Mouse (Mus musculus): Measurements from ENCODE around the gene Prkg1.
"Not testable (repeated sequence)": the region's sequence is repeated elsewhere in the genome, so short reads cannot be mapped to it uniquely, and the experiment has no call there.

The Prkg1 gene

DNA sequence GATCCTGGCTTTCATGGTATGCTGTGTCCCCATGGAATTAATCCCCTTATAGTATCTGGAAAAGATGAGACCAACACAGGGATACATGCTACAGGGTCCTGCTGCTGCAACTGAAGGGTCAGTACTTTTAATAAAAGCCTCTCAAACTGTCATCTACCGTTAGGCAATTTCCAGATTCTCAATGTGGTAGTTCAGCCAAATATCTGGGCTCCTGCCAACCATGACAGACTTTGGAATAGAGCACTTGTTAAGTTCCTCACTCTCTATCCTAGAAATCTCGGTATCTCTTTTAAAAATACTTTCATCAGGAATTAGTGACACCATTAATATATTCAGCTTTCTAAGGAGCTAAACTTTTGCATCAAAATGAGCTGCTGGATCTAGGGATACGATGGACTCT lies 428.5 kb downstream of the Prkg1 start:
- DNase-seq (ENCODE audit: low read depth in 1 of 2, low spot score in 2 of 2): no peak

DNA sequence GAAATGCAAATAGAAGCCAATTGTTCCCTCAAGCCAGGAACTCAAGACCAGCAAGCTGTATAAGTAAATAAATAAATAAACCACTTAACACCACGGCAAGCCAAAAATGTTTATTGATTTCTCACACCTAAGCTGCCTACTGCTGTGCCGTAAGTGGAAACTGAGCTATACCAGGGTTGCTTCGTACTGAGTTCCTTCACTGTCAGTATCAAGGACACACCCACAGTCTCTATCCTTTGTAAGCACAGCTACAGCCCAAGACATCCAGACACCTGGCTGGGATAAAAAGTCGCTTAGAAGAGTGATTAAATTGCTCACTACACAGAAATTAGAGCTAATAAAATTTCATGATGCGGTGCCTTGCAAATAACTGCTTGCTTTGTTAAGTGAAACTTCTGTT lies 434.9 kb downstream of the Prkg1 start:
- no peak for DNase-seq (ENCODE audit: low read depth in 1 of 2, low spot score in 2 of 2)

DNA sequence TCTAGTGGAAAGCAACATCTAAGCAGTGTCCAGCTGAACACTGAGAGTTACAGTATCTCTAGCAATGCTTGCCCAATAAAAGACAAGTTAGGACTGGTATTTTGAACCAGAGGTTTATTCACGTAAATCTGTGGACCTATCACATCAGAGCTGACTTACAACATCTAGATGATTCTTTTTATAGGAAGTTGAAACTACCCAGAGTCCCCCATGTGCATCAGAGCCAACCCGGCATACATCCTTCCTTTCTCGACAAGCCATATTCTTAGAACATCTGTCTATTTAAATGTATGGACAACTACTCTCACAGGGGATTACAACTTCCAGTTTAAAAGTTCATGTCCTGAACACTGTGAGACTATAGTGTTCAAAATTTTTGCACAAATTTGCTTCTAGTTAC lies 460.1 kb downstream of the Prkg1 start:
- no peak for DNase-seq (ENCODE audit: low read depth in 1 of 2, low spot score in 2 of 2)

DNA sequence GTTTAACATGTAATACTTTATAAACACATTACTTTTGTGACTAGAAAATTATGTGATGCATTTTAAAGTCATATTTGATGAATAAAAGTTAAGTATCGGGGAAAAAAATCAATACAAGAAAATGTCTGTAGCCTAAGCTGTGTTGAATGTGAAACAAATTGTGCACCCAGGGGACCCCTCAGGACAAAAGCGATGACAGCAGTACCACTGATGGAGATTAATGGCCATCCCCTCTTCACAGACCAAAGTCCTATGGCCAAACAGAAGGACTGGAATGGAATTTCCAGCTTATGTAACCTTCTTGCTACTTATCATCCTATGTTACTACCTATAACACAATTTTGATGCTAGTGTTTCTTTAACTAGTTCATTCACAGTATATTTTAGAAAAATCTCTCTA lies 473.6 kb downstream of the Prkg1 start:
- DNase-seq (ENCODE audit: low read depth in 1 of 2, low spot score in 2 of 2): no peak

DNA sequence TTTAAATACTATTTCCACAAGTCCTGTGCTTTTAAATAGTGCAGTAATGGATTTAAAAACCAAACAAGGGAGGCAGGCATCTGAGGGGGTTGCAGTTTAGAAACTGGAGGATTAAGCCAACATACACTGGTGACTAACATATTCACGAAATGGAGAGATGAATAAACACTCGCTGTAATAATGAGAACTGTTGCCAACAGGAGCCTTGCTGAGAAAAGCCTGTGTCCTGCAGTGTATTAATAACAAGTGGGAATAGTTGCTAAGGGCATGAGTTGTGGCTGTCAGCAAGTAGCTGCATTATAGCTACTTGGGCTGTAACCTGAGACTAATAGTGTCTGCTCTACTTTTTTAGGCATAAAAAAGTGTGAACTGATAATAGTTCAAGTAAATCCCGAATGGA lies 480.3 kb downstream of the Prkg1 start:
- DNase-seq (ENCODE audit: low read depth in 1 of 2, low spot score in 2 of 2): no peak

DNA sequence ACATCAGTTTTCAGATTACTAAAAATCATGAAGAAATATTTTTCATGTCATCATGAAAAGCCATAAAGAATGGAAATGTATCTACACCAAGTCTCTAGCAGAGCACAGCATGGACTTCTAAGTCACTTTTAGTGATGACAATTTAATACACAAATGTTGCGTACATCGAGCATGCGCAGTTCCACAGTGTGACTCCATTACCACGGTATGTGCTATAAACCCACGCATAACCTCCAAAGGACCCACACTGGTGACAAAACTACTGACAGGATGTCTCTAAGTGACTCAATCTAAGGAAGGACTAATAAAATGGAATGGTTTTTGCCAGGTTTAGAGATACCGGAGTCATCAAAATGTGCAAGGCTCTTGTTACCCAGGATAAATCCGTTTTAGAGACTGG lies 480.7 kb downstream of the Prkg1 start:
- DNase-seq (ENCODE audit: low read depth in 1 of 2, low spot score in 2 of 2): no peak

DNA sequence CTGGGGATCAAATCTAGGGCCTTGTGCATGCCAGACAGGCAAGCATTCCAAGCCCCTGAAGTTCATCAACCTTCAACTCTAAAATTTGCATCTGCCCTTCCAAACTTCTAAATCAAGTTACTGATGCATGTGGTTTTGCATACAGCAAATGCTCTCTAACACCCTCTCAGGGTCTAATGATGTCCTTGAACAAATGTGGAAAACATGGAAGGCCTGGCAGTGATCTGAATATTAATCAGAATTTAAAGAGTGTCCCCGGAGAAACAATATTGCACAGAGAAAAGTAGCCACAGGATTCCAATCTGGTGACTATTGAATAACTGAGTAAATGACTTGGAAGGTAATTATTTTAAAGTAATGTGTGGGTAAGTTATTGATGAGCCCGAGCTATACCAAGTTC lies 481.2 kb downstream of the Prkg1 start:
- no peak for DNase-seq (ENCODE audit: low read depth in 1 of 2, low spot score in 2 of 2)

DNA sequence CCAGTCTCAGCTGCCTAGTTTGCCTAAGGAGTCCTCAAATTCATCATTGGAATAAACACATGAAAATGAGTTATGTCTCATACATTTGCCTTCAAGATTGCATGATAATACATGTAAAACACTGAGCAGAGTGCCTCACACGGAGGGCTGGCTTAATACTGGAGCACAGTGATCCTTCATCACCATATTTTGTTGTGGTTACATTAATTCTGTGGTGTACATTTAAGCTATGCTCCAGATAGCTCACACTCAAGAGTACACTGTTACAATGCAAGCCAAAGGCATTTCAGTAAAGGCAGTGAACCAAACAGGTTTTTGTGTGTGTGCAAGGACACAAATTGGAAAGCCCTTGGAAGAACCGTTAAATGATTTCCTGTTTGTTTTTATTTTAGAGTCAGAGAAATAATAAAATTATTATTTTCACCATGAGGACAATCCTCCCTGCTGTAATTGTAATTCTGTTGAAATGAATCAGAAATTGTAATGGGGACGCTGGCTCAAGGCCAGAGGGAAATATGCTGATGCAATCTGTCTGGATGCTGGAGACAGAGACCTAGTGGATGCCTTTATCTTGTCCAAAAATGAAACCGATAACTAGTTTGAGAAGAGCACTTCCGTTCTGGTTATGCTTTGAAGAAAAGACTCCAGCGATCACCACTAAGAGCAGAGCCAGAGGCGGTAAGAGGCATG lies 484.9 kb downstream of the Prkg1 start:
- DNase-seq (ENCODE audit: low read depth in 1 of 2, low spot score in 2 of 2): no peak

DNA sequence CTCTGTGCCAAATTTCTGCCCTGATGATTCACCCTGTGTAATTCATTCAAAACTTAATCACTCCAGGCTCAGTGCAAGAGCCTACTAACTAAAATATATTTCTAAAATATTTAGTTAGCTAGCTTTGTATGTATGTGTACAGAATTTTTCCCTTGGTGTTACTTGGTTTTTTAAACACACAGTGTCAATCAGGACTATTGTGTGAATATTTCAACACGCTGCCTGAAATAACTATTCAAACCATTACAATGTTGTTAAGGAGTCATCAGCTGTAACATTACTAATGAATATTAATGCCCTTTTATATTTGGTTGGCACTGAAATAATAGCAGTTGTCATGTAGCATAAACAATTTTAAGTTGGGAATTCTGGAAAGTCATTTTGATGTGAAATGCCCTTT lies 502.4 kb downstream of the Prkg1 start:
- DNase-seq (ENCODE audit: low read depth in 1 of 2, low spot score in 2 of 2): no peak

DNA sequence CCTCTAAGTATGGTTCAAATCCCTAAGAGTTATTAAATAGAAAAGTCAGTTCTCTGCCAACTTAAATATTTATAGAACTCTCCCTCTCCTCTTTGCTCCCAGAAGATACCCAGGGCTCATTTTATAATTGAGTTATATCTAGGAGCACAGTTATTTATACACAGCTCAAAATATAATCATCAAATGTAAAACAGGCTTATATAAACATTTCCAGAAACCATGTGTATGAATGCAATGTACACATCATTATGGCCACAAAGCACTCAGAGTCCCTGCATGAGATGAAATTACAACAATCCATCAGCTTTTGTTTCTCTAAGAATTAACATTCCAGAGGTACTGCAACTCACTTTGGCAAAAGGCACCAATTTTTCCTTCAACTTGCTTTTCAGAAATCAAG lies 504.3 kb downstream of the Prkg1 start:
- no peak for DNase-seq (ENCODE audit: low read depth in 1 of 2, low spot score in 2 of 2)

DNA sequence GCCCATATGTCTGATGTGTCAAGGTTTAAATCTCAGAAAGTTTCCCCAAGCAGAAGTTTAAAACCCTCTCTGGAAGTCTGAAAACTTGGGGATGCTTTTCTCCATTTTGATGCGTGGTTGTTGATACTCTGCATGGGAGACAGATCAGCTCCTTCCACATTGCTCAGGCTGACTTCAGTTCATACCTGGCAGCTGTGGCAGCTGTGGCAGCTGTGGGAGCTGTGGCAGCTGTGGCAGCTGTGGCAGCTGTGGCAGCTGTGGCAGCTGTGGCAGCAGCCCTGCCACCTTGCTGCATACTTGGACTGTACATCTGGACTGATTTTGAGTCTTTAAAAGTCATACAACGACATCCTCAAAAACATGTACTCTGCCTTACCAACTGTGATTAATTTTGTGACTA lies 509.1 kb downstream of the Prkg1 start:
- no peak for DNase-seq (ENCODE audit: low read depth in 1 of 2, low spot score in 2 of 2)

DNA sequence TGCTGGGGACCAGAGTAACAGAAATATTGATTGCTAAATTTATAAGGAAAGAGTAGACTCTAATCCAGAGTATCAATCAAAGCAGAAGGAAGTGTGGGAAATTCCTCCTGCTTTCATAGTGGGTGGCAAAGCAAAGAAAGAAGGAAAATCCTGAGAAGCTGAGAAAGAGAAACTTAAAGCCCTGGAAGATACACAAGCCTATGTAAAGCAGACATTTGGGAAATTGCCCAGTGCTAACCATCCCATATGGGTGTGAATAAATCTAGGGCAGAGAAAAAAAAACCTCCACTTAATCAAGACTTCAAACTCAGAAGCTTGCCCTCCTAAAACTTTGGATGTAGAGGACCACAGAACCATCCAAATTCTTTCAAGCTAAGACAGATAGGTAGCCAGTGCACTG lies 532.4 kb downstream of the Prkg1 start:
- no peak for DNase-seq (ENCODE audit: low read depth in 1 of 2, low spot score in 2 of 2)

DNA sequence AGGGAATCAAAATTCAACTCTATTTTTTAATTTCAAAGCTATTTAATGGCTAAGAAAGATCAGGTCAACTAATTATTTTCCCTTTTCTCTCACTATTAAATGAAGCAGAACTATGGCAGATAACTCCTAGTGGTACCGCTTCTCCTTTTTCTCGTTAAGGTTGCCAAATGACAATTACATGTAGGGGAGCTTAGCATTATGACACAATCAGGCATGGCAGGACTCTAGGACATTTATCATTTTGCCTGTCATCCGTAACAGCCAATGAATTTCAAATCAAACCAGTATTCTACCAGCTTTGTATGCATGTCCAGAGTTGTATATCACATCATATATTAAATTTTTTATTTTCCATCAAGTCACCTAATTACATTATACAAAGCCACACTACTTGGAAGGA lies 536.4 kb downstream of the Prkg1 start:
- no peak for DNase-seq (ENCODE audit: low read depth in 1 of 2, low spot score in 2 of 2)

DNA sequence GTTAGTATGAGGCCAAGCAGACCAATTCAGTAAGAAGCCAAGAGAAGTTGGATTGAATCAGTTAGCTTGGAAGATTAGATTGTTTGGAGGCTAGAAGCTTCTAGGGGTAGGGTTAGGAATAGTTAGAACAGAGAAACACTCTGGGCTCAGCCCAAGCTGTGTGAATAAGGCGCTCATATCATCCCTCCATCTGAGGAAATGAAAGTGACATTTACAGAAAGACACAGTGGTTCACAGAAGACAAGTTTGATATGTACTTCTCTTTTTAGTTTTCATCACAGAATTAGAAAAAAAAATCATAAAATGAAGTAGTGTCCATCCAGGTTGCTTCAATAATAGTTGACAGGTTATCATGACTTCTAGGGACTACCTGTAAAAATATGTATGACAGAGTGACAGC lies 541.4 kb downstream of the Prkg1 start:
- no peak for DNase-seq (ENCODE audit: low read depth in 1 of 2, low spot score in 2 of 2)

DNA sequence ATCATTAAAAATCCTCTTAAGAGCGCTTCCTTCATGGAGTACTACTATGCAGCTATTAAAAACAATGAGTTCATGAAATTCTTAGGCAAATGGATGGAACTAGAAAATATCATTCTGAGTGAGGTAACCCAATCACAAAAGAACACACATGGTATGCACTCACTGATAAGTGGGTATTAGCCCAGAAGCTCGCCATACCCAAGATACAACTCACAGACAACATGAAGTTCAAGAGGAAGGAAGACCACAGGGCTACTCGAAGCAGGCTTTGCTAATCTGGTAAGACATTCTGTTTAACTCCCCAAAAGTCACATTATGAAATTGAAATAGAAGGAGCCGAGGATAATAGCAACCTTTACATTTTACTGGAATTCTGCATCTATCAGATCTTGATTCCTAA lies 545.6 kb downstream of the Prkg1 start:
- DNase-seq (ENCODE audit: low read depth in 1 of 2, low spot score in 2 of 2): not testable (repeated sequence)

DNA sequence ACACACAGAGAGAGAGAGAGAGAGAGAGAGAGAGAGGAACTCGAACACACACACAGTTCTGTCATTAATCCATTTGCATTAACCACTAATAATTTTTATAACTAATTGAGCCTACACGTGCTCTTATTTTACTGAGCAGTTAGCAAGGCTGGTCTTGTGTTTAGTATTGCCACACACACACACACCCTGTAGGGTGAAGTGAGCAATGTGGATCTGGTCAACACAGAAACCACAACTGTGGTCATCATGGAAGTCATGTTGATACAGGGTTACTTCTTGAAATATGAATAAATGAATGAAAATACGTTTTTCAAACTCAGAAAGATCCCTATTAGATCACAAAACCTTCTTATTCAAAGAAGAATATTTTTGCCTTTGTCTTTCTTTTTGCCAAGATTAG lies 554.0 kb downstream of the Prkg1 start:
- no peak for DNase-seq (ENCODE audit: low read depth in 1 of 2, low spot score in 2 of 2)

DNA sequence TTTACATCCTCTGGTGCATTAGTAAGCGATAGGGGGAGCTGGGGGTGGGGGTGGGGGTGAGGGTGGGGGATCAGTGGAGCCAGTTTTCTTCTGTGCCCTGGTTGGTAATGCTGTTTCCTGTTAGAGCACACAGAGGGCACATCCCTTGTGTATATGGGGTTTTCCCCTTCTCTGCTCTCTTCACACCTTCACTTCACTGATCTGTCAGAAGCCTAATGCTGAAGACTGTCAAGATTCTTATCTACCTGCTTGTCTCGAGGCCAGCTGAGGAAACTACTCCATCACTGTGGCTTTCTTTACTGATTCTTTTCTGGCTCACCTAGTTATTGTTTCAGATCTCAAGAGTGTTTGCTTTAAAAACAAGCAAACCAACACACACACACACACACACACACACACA lies 554.4 kb downstream of the Prkg1 start:
- DNase-seq (ENCODE audit: low read depth in 1 of 2, low spot score in 2 of 2): no peak

DNA sequence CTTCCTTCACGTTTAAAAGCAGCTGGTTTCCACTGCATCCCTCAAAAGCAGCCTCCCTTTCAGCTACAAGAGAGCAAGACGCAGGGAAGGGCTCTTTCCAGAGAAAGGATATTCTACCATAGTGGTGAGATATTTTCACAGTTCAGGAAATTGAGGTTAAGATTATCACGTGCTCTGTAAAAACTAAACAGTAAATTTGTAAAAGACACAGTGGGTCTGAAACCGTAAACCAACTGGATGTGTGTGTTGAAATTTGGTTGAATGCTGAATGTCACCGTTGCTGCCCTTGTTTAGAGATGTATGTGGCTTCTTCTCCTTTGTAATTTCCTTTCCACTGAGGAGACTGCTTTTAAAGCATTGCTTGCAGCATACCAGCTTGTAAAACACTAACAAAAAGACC lies 565.2 kb downstream of the Prkg1 start:
- DNase-seq (ENCODE audit: low read depth in 1 of 2, low spot score in 2 of 2): no peak

DNA sequence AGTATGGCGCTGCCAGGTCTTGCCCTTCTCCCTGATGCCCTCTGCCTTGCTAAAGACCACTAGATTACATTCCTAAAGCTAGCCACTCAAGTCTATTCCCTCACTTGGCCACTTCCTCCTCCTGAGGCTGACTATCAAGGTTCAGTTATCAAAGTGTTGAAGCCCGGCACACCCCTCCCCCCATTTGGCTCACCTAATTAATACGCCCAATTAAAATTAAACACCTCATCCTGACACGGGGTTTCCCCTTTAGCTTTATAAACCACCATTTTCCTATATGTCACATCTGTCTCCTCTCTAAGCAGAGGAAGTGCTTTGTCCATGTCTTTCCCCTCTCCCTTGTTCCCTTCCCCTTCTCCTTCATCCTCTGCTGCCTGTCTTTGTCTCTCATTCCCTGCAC lies 566.4 kb downstream of the Prkg1 start:
- no peak for DNase-seq (ENCODE audit: low read depth in 1 of 2, low spot score in 2 of 2)

DNA sequence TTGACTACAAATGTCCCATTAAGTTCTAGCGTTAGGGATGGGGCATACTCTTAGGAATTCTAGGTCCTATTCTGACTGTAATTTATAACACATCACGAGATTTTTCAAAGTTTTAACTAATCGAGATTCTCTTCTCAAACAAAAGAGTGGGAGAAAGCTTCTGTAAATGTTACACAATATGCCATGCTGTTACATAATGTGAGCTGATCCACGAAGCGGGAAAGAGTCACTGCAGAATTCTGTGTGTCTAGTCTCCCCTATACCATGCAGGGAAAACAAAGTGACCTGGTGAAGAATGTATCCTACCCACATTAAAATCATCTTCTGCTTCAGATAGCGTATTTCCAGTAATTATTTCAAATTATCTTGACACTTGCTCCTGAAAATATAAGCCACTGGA lies 567.8 kb downstream of the Prkg1 start:
- no peak for DNase-seq (ENCODE audit: low read depth in 1 of 2, low spot score in 2 of 2)

DNA sequence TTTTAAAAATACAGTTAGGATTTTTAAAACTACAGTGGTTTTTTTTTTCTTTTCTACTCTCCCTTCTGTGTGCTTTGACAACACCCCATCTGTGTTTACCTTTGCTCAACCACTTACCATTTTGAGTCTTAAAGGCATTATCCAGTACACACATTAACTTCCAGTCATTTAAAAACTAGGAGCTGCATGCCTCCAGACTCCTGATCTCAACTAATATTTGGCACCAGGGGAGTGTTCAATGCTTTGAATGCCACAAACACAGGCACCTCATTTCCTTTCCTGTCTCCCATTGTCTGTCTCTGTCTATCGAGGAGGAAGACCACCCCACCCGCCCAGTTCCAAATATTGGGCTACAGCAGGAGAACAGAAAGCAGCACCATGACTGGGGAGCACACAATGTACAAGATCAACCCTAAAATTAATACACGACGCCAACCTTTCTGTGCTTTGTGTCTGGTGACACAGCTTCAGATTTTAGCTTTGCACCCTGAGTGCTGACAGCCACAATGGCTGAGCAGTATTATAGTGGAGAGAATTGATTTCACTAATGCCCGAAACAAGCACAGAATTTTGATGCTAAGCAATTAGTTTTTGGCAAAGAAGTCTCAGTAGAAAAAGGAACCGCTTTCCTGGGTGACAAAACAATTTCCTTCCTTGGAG lies 576.1 kb downstream of the Prkg1 start:
- no peak for DNase-seq (ENCODE audit: low read depth in 1 of 2, low spot score in 2 of 2)

DNA sequence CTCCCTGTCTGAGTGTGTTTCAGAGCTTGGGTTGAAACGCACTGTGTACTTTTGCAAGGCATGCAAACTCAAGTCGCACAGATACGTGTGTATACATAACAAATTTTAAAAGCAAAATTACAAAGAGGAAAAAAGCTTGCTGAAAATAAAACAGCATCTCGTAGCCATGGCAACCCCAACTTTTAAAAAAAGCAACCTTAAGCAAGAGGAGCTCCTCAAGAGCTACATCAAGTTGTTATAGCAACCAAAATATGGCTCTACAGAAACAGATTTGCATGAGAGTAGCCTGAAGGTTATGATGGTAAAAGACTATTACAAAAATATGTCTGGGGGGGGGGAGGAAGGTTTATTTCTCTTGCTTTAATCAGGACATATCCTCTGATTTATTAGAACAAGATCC lies 584.1 kb downstream of the Prkg1 start:
- no peak for DNase-seq (ENCODE audit: low read depth in 1 of 2, low spot score in 2 of 2)

DNA sequence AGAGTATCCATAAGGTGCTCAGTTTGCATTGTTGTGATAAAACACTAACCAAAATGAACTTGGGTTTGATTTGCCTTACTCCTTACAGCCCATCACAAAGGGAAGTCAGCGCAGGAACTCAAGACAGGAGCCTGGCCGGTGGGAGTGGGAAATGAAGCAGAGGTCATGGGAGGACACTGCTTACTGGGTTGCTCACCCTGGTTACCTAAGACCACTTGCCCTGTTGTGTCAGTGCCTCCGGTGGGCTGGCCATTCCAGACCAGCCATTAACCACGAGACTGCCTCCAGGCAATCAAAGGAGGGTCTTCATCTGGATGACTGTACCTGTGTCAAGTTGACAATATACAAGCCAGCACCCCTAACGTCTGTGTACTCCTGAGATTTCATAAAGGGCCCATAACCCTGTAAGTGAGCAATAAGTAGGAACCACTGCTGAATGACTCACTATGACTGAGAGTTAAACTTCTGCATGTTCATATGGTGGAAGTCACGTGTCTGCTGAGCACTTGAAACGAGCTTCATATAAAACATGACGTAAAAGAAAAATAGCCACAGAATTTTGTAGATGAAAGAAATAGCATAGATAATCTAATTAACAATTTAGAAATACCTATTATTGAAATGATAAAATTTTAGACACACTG lies 587.4 kb downstream of the Prkg1 start:
- no peak for DNase-seq (ENCODE audit: low read depth in 1 of 2, low spot score in 2 of 2)

Data from monocyte, adult 2 months (primary cell).